Mouse (Mus musculus): ENCODE results near the gene Cidec. TPM values are rescaled to one million over a fixed set of nuclear protein-coding genes. Genes with fewer than 3 reads are reported as not detected.

The Cidec gene
- polyA plus RNA-seq, 1 experiment from 2014 or later, result 0.19 TPM

DNA sequence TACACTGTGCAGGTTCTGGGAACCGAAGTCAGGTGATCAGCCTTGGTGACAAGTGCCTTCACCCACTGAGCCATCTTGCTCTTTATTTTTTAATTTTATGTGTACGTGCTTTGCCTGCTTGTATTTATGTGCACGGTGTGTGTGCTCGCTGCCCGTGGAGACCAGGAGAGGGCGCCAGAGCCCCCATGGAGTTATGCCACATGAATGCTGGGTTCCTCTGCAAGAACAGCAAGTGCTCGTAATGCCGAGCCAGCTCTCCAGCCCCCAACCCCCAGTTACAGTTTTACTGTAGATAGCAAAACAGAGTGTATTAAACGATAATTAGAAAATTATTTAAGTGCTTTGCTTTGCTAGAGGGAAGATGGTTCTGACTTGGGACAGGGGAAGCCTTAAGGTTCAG, 28.9 kb downstream of the Cidec start:
- no peaks in the 10 kb centered on the region for H3K9me3 ChIP-seq (ENCODE audit: control insufficient read depth, low read length)
- no peaks in the 10 kb centered on the region for H3K4me1 ChIP-seq (ENCODE audit: control insufficient read depth, insufficient read depth, low read length)
- 84% methylated on average over 9 of the region's 9 CpGs for WGBS
- no peaks in the 10 kb centered on the region for H3K27me3 ChIP-seq (ENCODE audit: control insufficient read depth, insufficient read depth, low read length)
- H3K4me2 ChIP-seq (ENCODE audit: low read depth), result no peak overlapping the region
- no peak for ATAC-seq (ENCODE audit: insufficient read depth, low FRiP score, low TSS enrichment)
- no peaks in the 10 kb centered on the region for H3K36me3 ChIP-seq (ENCODE audit: control insufficient read depth, insufficient read depth, low read length)
- DNase-seq (ENCODE audit: low spot score), result peak; percentile 26
- H3K4me3 ChIP-seq (ENCODE audit: low read depth, low read length), result no peak overlapping the region
- no peak overlapping the region for H3K9ac ChIP-seq (ENCODE audit: low read length)
- H3K27ac ChIP-seq (ENCODE audit: low read depth, low read length), result no peak overlapping the region

DNA sequence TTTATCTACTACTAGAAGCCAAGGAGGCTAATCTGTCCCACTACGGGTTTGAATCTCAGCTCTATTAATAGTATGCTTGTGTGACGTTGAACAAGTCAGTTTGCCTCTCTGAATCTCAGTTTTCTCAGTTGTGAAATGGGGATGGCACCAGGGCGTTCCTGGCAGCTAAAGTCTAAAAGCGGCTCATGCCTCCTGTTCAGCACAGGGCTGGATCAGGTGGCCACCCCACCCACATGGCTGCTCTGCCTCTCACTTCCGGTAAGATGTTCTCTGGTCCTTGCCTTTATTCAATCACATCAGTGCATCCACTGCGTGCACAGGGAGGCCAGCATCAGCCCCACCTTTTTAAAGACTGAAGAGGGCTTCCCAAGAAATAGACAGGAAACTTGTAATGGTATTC, 30.1 kb downstream of the Cidec start:
- no peaks in the 10 kb centered on the region for H3K9me3 ChIP-seq (ENCODE audit: control insufficient read depth, low read length)

DNA sequence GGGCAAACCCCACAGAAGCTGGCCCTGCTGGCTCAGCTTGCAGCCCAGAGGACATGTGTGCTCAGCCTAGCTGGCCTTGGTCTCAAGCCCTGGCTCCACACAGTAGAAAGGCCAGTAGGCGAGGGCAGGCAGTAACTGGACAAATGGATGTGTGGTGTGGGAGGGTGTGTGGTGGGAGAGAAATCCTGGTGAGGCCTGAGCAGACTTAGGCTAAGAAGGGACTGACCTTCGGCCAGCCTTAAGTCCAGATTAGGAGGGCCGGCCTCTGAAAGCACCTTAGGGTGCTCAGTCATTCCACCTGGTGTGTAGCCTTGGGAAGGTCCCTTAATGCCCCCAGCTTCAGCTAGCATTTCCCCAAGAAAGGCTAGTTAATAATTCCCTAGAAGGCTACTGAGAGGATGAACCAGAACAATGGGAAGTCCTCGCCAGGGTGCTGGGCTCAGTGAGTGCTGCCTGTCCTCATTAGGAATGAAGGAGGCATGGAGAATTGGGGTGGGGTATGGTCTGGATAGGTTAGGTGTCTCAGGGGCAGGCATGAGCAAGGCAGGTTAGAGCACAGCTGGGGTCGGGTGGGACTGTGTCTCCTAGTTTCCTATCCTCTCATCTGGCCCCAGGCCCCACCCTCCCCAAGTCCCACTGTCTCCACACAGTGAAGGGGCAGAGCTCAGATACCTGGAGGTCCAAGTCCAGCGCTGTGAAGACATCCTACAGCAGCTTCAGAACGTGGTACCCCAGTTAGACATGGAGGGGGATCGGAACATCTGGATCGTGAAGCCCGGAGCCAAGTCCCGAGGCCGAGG, 30.7 kb downstream of the Cidec start:
- H3K4me1 ChIP-seq (ENCODE audit: control insufficient read depth, insufficient read depth, low read length), result no peaks in the 10 kb centered on the region
- 74% methylated on average over 12 of the region's 12 CpGs for WGBS
- DNase-seq (ENCODE audit: low spot score) (no peak), ATAC-seq (ENCODE audit: insufficient read depth, low FRiP score, low TSS enrichment) (no peak)
- no peak overlapping the region for H3K4me2 ChIP-seq (ENCODE audit: low read depth)
- no peaks in the 10 kb centered on the region for H3K9me3 ChIP-seq (ENCODE audit: control insufficient read depth, low read length)
- H3K9ac ChIP-seq (ENCODE audit: low read length), result no peak overlapping the region
- no peaks in the 10 kb centered on the region for H3K36me3 ChIP-seq (ENCODE audit: control insufficient read depth, insufficient read depth, low read length)
- H3K4me3 ChIP-seq (ENCODE audit: low read depth, low read length), result no peak overlapping the region
- no peak overlapping the region for H3K27ac ChIP-seq (ENCODE audit: low read depth, low read length)
- H3K27me3 ChIP-seq (ENCODE audit: control insufficient read depth, insufficient read depth, low read length), result no peaks in the 10 kb centered on the region

More for the DNA sequence above, 30.1 kb downstream of the Cidec start:
- Histone ChIP-seq H3K4me1 (ENCODE audit: control insufficient read depth, insufficient read depth, low read length) (no peaks in the 10 kb centered on the region), H3K9ac (ENCODE audit: low read length) (no peak overlapping the region), H3K27me3 (ENCODE audit: control insufficient read depth, insufficient read depth, low read length) (no peaks in the 10 kb centered on the region), H3K36me3 (ENCODE audit: control insufficient read depth, insufficient read depth, low read length) (no peaks in the 10 kb centered on the region), H3K4me2 (ENCODE audit: low read depth) (no peak overlapping the region), H3K4me3 (ENCODE audit: low read depth, low read length) (no peak overlapping the region), H3K27ac (ENCODE audit: low read depth, low read length) (no peak overlapping the region)
- WGBS, result 91% methylated on average over 6 of the region's 6 CpGs
- ATAC-seq (ENCODE audit: insufficient read depth, low FRiP score, low TSS enrichment) (no peak), DNase-seq (ENCODE audit: low spot score) (no peak)

DNA sequence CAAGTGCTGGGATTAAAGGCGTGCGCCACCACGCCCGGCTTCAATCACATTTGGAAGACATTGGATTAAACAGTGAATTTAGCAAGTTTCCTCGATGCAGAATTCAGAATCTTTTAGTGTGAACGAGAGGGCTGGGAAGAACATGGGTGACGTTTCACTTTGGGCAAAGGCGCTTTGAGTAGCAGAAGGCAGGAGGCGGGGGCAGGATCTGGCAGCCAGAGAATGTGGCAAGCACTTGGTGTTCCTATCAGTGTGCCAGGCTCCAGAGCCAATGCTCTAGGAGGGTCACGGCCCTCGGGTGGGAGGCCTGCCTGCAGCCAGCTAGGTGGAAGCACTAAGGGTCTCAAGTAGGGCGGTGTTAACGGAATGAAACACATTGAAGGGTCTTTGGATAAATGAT, 33.5 kb downstream of the Cidec start:
- no peaks in the 10 kb centered on the region for H3K4me1 ChIP-seq (ENCODE audit: control insufficient read depth, insufficient read depth, low read length)
- WGBS, result 93% methylated on average over 13 of the region's 13 CpGs
- H3K36me3 ChIP-seq (ENCODE audit: control insufficient read depth, insufficient read depth, low read length), result no peaks in the 10 kb centered on the region
- H3K4me3 ChIP-seq (ENCODE audit: low read depth, low read length), result no peak overlapping the region
- no peak overlapping the region for H3K27ac ChIP-seq (ENCODE audit: low read depth, low read length)
- no peak for ATAC-seq (ENCODE audit: insufficient read depth, low FRiP score, low TSS enrichment)
- no peaks in the 10 kb centered on the region for H3K9me3 ChIP-seq (ENCODE audit: control insufficient read depth, low read length)
- no peak overlapping the region for H3K9ac ChIP-seq (ENCODE audit: low read length)
- no peaks in the 10 kb centered on the region for H3K27me3 ChIP-seq (ENCODE audit: control insufficient read depth, insufficient read depth, low read length)
- no peak for DNase-seq (ENCODE audit: low spot score)
- H3K4me2 ChIP-seq (ENCODE audit: low read depth), result no peak overlapping the region

DNA sequence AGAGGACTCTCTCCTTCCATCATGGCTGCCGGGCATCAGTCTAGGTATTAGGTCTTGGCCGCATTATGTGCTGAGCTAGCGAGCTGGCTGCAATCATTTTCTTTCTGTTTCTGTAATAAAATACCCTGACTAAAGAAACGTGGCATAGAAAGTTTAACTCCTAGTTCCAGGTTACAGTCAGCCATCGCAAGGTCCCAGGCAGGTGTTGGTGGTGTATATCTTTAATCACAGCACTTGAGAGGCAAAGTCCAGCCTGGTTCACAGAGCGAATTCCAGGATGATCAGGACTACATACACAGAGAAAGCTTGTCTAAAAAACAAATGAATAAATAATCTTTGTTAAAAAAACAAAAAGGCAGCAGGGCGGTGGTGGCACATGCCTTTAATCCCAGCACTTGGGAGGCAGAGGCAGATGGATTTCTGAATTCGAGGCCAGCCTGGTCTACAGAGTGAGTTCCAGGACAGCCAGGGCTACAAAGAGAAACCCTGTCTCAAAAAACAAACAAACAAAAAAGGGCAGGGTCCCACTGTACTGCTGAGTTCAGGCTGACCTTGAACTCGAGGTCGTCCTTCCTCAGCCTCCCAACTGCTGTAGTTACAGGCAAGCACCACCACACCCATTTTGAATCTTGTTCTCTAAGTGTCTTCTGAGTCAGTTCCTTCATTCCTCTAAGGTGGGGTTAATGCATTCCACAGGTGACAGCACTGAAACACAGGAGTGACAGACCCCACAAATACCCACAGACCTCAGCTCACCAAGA, 39.1 kb downstream of the Cidec start:
- H3K4me1 ChIP-seq (ENCODE audit: control insufficient read depth, insufficient read depth, low read length), result peaks cover 5% of the 10 kb centered on the region; the same call in 1 of the 2 replicates
- no peaks in the 10 kb centered on the region for H3K9me3 ChIP-seq (ENCODE audit: control insufficient read depth, low read length)
- no peak overlapping the region for H3K27ac ChIP-seq (ENCODE audit: low read depth, low read length)
- H3K27me3 ChIP-seq (ENCODE audit: control insufficient read depth, insufficient read depth, low read length), result no peaks in the 10 kb centered on the region
- no peak overlapping the region for H3K9ac ChIP-seq (ENCODE audit: low read length)
- ATAC-seq (ENCODE audit: insufficient read depth, low FRiP score, low TSS enrichment) (no peak), DNase-seq (ENCODE audit: low spot score) (no peak)
- H3K4me2 ChIP-seq (ENCODE audit: low read depth), result no peak overlapping the region
- 85% methylated on average over 10 of the region's 10 CpGs for WGBS
- H3K36me3 ChIP-seq (ENCODE audit: control insufficient read depth, insufficient read depth, low read length), result no peaks in the 10 kb centered on the region
- no peak overlapping the region for H3K4me3 ChIP-seq (ENCODE audit: low read depth, low read length)

DNA sequence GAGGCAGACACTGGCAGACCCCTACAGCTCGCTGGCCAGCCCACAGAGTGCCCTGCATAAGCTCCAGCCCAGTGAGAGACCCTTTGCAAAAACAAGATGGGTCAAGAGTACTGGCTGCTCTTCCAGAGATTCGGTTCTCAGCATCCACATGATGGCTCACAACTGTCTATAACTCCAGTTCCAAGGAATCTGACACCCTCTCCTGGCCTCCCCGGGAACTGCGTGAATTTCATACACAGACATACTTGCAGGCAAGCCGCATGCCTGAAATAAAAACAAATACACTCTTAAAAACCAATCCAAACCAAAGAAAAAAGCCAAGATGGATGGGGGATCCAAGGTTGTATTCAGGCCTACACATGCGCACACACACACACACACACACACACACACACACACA, 40.1 kb downstream of the Cidec start:
- Histone ChIP-seq H3K4me2 (ENCODE audit: low read depth) (no peak overlapping the region), H3K4me3 (ENCODE audit: low read depth, low read length) (no peak overlapping the region), H3K36me3 (ENCODE audit: control insufficient read depth, insufficient read depth, low read length) (no peaks in the 10 kb centered on the region; the same call in 1 of the 2 replicates), H3K27ac (ENCODE audit: low read depth, low read length) (no peak overlapping the region), H3K27me3 (ENCODE audit: control insufficient read depth, insufficient read depth, low read length) (no peaks in the 10 kb centered on the region), H3K9ac (ENCODE audit: low read length) (no peak overlapping the region), H3K9me3 (ENCODE audit: control insufficient read depth, low read length) (no peaks in the 10 kb centered on the region), H3K4me1 (ENCODE audit: control insufficient read depth, insufficient read depth, low read length) (peaks cover 5% of the 10 kb centered on the region; the same call in 1 of the 2 replicates)
- DNase-seq (ENCODE audit: low spot score) (no peak), ATAC-seq (ENCODE audit: insufficient read depth, low FRiP score, low TSS enrichment) (no peak)
- 94% methylated on average over 6 of the region's 6 CpGs for WGBS

DNA sequence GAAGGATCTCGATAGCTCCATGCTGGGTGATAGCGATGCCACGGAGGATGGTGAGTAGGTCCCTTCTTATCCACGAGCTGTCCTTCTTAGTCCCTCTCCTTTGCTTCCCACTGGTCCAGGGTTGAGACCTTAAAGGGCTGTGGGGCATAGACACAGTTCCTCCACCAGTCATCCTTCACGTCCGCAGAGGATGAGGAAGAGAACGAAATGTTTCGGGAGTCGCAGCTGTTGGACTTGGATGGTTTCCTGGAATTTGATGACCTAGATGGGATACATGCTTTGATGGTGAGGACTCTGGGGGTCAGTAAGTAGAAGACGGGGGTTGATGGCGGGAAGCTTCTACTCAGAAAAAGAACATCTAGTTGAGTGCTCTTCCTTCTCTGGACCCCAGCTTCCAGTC, 40.7 kb downstream of the Cidec start:
- peaks cover 5% of the 10 kb centered on the region; the same call in 1 of the 2 replicates for H3K4me1 ChIP-seq (ENCODE audit: control insufficient read depth, insufficient read depth, low read length)
- WGBS, result 90% methylated on average over 11 of the region's 11 CpGs

DNA sequence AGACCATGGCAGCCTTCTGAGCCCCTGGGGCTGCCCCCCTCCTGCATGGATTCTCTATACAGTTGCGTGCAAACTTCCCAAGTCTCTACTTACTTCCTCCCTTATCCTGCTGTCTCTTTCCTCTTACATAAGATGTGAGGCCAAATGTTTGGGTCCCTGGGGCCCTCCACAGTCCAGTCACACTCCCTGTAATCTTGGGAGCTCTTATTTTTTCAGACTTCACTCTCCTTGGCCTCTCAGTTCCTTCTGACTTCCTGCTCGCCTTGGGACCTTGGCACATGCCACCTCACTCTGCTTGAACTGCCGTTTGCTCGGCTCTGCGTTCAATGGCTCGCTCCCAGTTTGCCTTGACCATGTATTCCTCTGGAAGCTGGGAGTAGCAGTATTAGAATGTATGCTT, 41.6 kb downstream of the Cidec start:
- 91% methylated on average over 6 of the region's 6 CpGs for WGBS
- ATAC-seq (ENCODE audit: insufficient read depth, low FRiP score, low TSS enrichment), result no peak
- H3K27me3 ChIP-seq (ENCODE audit: control insufficient read depth, insufficient read depth, low read length), result no peaks in the 10 kb centered on the region
- no peak for DNase-seq (ENCODE audit: low spot score)
- H3K36me3 ChIP-seq (ENCODE audit: control insufficient read depth, insufficient read depth, low read length), result peaks cover 9% of the 10 kb centered on the region
- no peak overlapping the region for H3K4me3 ChIP-seq (ENCODE audit: low read depth, low read length)
- H3K9ac ChIP-seq (ENCODE audit: low read length), result no peak overlapping the region
- no peak overlapping the region for H3K4me2 ChIP-seq (ENCODE audit: low read depth)
- peaks cover 5% of the 10 kb centered on the region; the same call in 1 of the 2 replicates for H3K4me1 ChIP-seq (ENCODE audit: control insufficient read depth, insufficient read depth, low read length)
- no peaks in the 10 kb centered on the region for H3K9me3 ChIP-seq (ENCODE audit: control insufficient read depth, low read length)
- H3K27ac ChIP-seq (ENCODE audit: low read depth, low read length), result no peak overlapping the region

More for the DNA sequence above, 40.7 kb downstream of the Cidec start:
- Histone ChIP-seq H3K27ac (ENCODE audit: low read depth, low read length) (no peak overlapping the region), H3K36me3 (ENCODE audit: control insufficient read depth, insufficient read depth, low read length) (peaks cover 2% of the 10 kb centered on the region; the same call in 1 of the 2 replicates), H3K9me3 (ENCODE audit: control insufficient read depth, low read length) (no peaks in the 10 kb centered on the region), H3K9ac (ENCODE audit: low read length) (no peak overlapping the region), H3K4me2 (ENCODE audit: low read depth) (no peak overlapping the region), H3K4me3 (ENCODE audit: low read depth, low read length) (no peak overlapping the region), H3K27me3 (ENCODE audit: control insufficient read depth, insufficient read depth, low read length) (no peaks in the 10 kb centered on the region)
- ATAC-seq (ENCODE audit: insufficient read depth, low FRiP score, low TSS enrichment), result no peak
- no peak for DNase-seq (ENCODE audit: low spot score)

All from neural tube, embryonic 11.5 days (tissue).